Mouse (Mus musculus) kidney, adult 11 months (tissue): ENCODE measurements around the gene Gab2.

ENCODE experiments used
- DNase-seq: peaks from one replicate; pipeline ENCODE4 v3.0.0; 2022

Gene Gab2

GRCm38 (mm10) chr7:97262541-97262940 lies 181.2 kb downstream of the Gab2 start:
- no peak for DNase-seq

- DNase-seq: no peak
Measured at GRCm38 (mm10) chr7:97270367-97270766, 189.0 kb downstream of the Gab2 start.

- DNase-seq: no peak
Measured at GRCm38 (mm10) chr7:97271068-97271467, 189.7 kb downstream of the Gab2 start.

GRCm38 (mm10) chr7:97296986-97297385 lies 215.6 kb downstream of the Gab2 start:
- no peak for DNase-seq

GRCm38 (mm10) chr7:97297466-97297865 lies 216.1 kb downstream of the Gab2 start:
- peak; percentile 31 for DNase-seq

GRCm38 (mm10) chr7:97298279-97298678 lies 216.9 kb downstream of the Gab2 start:
- DNase-seq: no peak

GRCm38 (mm10) chr7:97298943-97299342 lies 217.6 kb downstream of the Gab2 start:
- DNase-seq: no peak

GRCm38 (mm10) chr7:97300914-97301313 lies 219.5 kb downstream of the Gab2 start:
- DNase-seq: no peak

- no peak for DNase-seq
Measured at GRCm38 (mm10) chr7:97301321-97301720, 219.9 kb downstream of the Gab2 start.

- no peak for DNase-seq
Measured at GRCm38 (mm10) chr7:97302261-97302660, 220.9 kb downstream of the Gab2 start.

- no peak for DNase-seq
Measured at GRCm38 (mm10) chr7:97302876-97303275, 221.5 kb downstream of the Gab2 start.

GRCm38 (mm10) chr7:97303614-97304013 lies 222.2 kb downstream of the Gab2 start:
- DNase-seq: no peak

- no peak for DNase-seq
Measured at GRCm38 (mm10) chr7:97304471-97304870, 223.1 kb downstream of the Gab2 start.

GRCm38 (mm10) chr7:97305206-97305605 lies 223.8 kb downstream of the Gab2 start:
- no peak for DNase-seq

- DNase-seq: no peak
Measured at GRCm38 (mm10) chr7:97306813-97307212, 225.4 kb downstream of the Gab2 start.

GRCm38 (mm10) chr7:97307546-97307945 lies 226.2 kb downstream of the Gab2 start:
- no peak for DNase-seq

GRCm38 (mm10) chr7:97309461-97310340 lies 228.3 kb downstream of the Gab2 start:
- DNase-seq: no peak

GRCm38 (mm10) chr7:97310341-97310635 lies 228.9 kb downstream of the Gab2 start:
- DNase-seq: no peak

- DNase-seq: no peak
Measured at GRCm38 (mm10) chr7:97311620-97312019, 230.2 kb downstream of the Gab2 start.

GRCm38 (mm10) chr7:97312196-97312595 lies 230.8 kb downstream of the Gab2 start:
- DNase-seq: no peak

GRCm38 (mm10) chr7:97312856-97313255 lies 231.5 kb downstream of the Gab2 start:
- DNase-seq: no peak

GRCm38 (mm10) chr7:97313364-97313995 lies 232.1 kb downstream of the Gab2 start:
- DNase-seq: no peak

- DNase-seq: no peak
Measured at GRCm38 (mm10) chr7:97314646-97315045, 233.3 kb downstream of the Gab2 start.

GRCm38 (mm10) chr7:97315656-97316055 lies 234.3 kb downstream of the Gab2 start:
- no peak for DNase-seq

GRCm38 (mm10) chr7:97317706-97318105 lies 236.3 kb downstream of the Gab2 start:
- no peak for DNase-seq
